Mouse (Mus musculus) E14TG2a.4 (cell line): ENCODE measurements around the gene Slc25a29.

Experiments used
- CTCF ChIP-seq: conservative IDR thresholded peaks from 2 replicates; pipeline ENCODE4 v1.5.1; 2014; ENCODE audit warnings: low read length
- NANOG ChIP-seq: IDR thresholded peaks from 2 replicates; pipeline ENCODE4 v1.6.1; 2014; ENCODE audit warnings: borderline replicate concordance, low read length, mixed read lengths
- POU5F1 ChIP-seq: IDR thresholded peaks from 2 replicates; pipeline ENCODE4 v1.6.1; 2014; ENCODE audit warnings: low read length, borderline replicate concordance

- no peak for TF ChIP-seq CTCF
- no peak for TF ChIP-seq NANOG
- TF ChIP-seq POU5F1: no peak
These were observed 43.5 kb upstream of the Slc25a29 start for GRCm38 (mm10) chr12:108879138-108879537.
